Mouse (Mus musculus) forebrain, embryonic 16.5 days (tissue): Measurements from ENCODE around the gene Mocs1. TPM values are rescaled to one million over a fixed set of nuclear protein-coding genes. Genes with fewer than 3 reads are reported as not detected.
"Not testable (repeated sequence)": the region's sequence is repeated elsewhere in the genome, so short reads cannot be mapped to it uniquely, and the experiment has no call there.

Source experiments
- ATAC-seq: fragments of 200-750 bp; cut with Nextera tagmentation; 2 replicates; pipeline ENCODE4 v1.8.0; 2017; ENCODE audit warnings: mild to moderate bottlenecking, moderate library complexity
- H3K27ac ChIP-seq: fragments of 300-500 bp; sonication (generic); 2 replicates; pipeline ENCODE4 v1.5.1; 2014; ENCODE audit warnings: low read length, control low read depth
- H3K27me3 ChIP-seq: fragments of 300-500 bp; sonication (generic); replicated peaks from 2 replicates; pipeline ENCODE4 v1.6.1; 2014; ENCODE audit warnings: low read length; ENCODE audit not compliant: control insufficient read depth, insufficient read depth
- H3K36me3 ChIP-seq: fragments of 300-500 bp; sonication (generic); 2 replicates; pipeline ENCODE4 v1.6.1; 2014; ENCODE audit not compliant: control insufficient read depth, insufficient read depth
- H3K4me1 ChIP-seq: fragments of 300-500 bp; sonication (generic); replicated peaks from 2 replicates; pipeline ENCODE4 v1.6.1; 2014; ENCODE audit warnings: low read length; ENCODE audit not compliant: control insufficient read depth, insufficient read depth
- H3K4me2 ChIP-seq: fragments of 300-500 bp; sonication (generic); 2 replicates; pipeline ENCODE4 v1.6.1; 2014; ENCODE audit warnings: mild to moderate bottlenecking, low read length, control low read depth
- H3K4me3 ChIP-seq: fragments of 300-500 bp; sonication (generic); replicated peaks from 2 replicates; pipeline ENCODE4 v1.5.1; 2014; ENCODE audit warnings: mild to moderate bottlenecking, low read length, control low read depth
- H3K9ac ChIP-seq: fragments of 300-500 bp; sonication (generic); replicated peaks from 2 replicates; pipeline ENCODE4 v1.6.1; 2014; ENCODE audit warnings: low read depth, low read length, control low read depth
- H3K9me3 ChIP-seq: fragments of 300-500 bp; sonication (generic); 2 replicates; pipeline ENCODE4 v1.6.1; 2016; ENCODE audit warnings: low read length; ENCODE audit not compliant: control insufficient read depth
- WGBS: fragments of 180-500 bp; shearing (Covaris S2); extraction: QIAGEN DNeasy Blood & Tissue Kit; methylation state at CpG from one replicate; pipeline ENCODE4 v1.1.7; 2014; 5-methylcytosine and 5-hydroxymethylcytosine counted together
- polyA plus RNA-seq: library from polyadenylated mRNA; unstranded; fragments of >200 nt; fragmentation: Nextera tagmentation; extraction: Ambion mirVana; gene quantifications from 2 replicates; pipeline ENCODE4 v1.2.1, GENCODE M21; 2015

Gene Mocs1
- polyA plus RNA-seq, 1 experiment from 2014 or later = 5.1 TPM

DNA sequence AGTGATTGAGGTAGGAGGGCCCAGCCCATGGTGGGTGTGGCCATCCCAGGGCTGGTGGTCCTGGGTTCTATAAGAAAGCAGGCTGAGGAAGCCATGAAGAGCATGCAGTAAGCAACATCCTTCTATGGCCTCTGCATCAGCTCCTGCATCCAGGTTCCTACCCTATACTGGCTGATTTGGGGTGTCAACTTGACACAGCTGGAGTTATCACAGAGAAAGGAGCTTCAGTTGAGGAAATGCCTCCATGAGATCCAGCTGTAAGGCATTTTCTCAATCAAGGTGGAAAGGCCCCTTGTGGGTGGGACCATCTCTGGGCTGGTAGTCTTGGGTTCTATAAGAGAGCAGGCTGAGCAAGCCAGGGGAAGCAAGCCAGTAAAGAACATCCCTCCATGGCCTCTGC, 9.1 kb downstream of the Mocs1 start:
- not testable (repeated sequence) for H3K27ac ChIP-seq, H3K36me3 ChIP-seq, H3K9ac ChIP-seq, H3K27me3 ChIP-seq, H3K9me3 ChIP-seq, H3K4me3 ChIP-seq, ATAC-seq, H3K4me2 ChIP-seq, H3K4me1 ChIP-seq

GRCm38 (mm10) chr17:49438822-49439574, 10.8 kb downstream of the Mocs1 start:
- no peak overlapping the region for H3K9ac ChIP-seq
- H3K27ac ChIP-seq = no peak overlapping the region
- WGBS = 89% methylated on average over 12 of the region's 12 CpGs
- no peaks in the 10 kb centered on the region for H3K9me3 ChIP-seq
- no peaks in the 10 kb centered on the region for H3K27me3 ChIP-seq
- H3K36me3 ChIP-seq = peaks cover 7% of the 10 kb centered on the region; the same call in 1 of the 2 replicates
- no peak for ATAC-seq
- no peak overlapping the region for H3K4me2 ChIP-seq
- no peaks in the 10 kb centered on the region for H3K4me1 ChIP-seq
- H3K4me3 ChIP-seq = no peak overlapping the region

- Histone ChIP-seq H3K27me3 (no peaks in the 10 kb centered on the region), H3K27ac (no peak overlapping the region), H3K4me1 (no peaks in the 10 kb centered on the region), H3K9ac (no peak overlapping the region), H3K4me3 (no peak overlapping the region), H3K36me3 (peaks cover 7% of the 10 kb centered on the region; the same call in 1 of the 2 replicates), H3K4me2 (no peak overlapping the region), H3K9me3 (no peaks in the 10 kb centered on the region)
- 91% methylated on average over 4 of the region's 4 CpGs for WGBS
- ATAC-seq = no peak
Measured at GRCm38 (mm10) chr17:49439706-49440105, 11.5 kb downstream of the Mocs1 start.

- Histone ChIP-seq H3K4me2 (no peak overlapping the region), H3K9me3 (no peaks in the 10 kb centered on the region), H3K4me1 (no peaks in the 10 kb centered on the region), H3K4me3 (no peak overlapping the region), H3K27ac (no peak overlapping the region), H3K9ac (no peak overlapping the region), H3K27me3 (no peaks in the 10 kb centered on the region), H3K36me3 (peaks cover 2% of the 10 kb centered on the region; the same call in 1 of the 2 replicates)
- 90% methylated on average over 14 of the region's 14 CpGs for WGBS
- no peak for ATAC-seq
Measured at GRCm38 (mm10) chr17:49440331-49441130, 12.4 kb downstream of the Mocs1 start.

- WGBS = 89% methylated on average over 3 of the region's 3 CpGs
- H3K9ac ChIP-seq, H3K27me3 ChIP-seq, H3K27ac ChIP-seq, H3K4me1 ChIP-seq, H3K9me3 ChIP-seq, H3K36me3 ChIP-seq, H3K4me2 ChIP-seq, ATAC-seq, H3K4me3 ChIP-seq: not testable (repeated sequence)
Measured at GRCm38 (mm10) chr17:49442841-49443240, 14.7 kb downstream of the Mocs1 start.

GRCm38 (mm10) chr17:49448570-49449229, 20.5 kb downstream of the Mocs1 start:
- 69% methylated on average over 8 of the region's 9 CpGs for WGBS
- H3K9ac ChIP-seq = no peak overlapping the region
- H3K27ac ChIP-seq = peak overlapping the region; percentile 47
- peak; percentile 75 for ATAC-seq
- no peaks in the 10 kb centered on the region for H3K27me3 ChIP-seq
- no peaks in the 10 kb centered on the region for H3K9me3 ChIP-seq
- H3K4me1 ChIP-seq = peaks cover 5% of the 10 kb centered on the region; the same call in 1 of the 2 replicates
- H3K4me3 ChIP-seq = no peak overlapping the region
- H3K36me3 ChIP-seq = no peaks in the 10 kb centered on the region
- H3K4me2 ChIP-seq = no peak overlapping the region

DNA sequence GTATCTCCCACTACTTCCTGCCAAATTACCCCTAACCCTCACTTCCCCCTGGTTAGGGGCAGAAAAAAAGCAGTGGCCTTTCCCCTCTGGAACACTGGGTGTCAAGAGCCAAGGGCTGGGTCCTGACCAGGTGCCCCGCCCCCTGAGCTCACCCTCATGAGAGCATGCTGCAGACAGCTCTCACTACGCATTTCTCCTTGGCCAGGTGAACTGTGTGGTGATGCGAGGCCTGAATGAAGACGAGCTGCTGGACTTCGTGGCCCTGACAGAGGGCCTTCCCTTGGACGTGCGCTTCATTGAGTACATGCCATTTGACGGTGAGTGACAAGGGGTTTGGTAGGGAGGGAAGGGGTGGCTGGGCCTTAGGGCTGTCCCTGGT, 21.1 kb downstream of the Mocs1 start:
- Histone ChIP-seq H3K27ac (peak overlapping the region; percentile 47), H3K4me3 (no peak overlapping the region), H3K36me3 (no peaks in the 10 kb centered on the region), H3K27me3 (no peaks in the 10 kb centered on the region), H3K4me1 (peaks cover 5% of the 10 kb centered on the region; the same call in 1 of the 2 replicates), H3K9me3 (no peaks in the 10 kb centered on the region), H3K9ac (no peak overlapping the region), H3K4me2 (no peak overlapping the region)
- no peak for ATAC-seq
- 88% methylated on average over 8 of the region's 8 CpGs for WGBS

DNA sequence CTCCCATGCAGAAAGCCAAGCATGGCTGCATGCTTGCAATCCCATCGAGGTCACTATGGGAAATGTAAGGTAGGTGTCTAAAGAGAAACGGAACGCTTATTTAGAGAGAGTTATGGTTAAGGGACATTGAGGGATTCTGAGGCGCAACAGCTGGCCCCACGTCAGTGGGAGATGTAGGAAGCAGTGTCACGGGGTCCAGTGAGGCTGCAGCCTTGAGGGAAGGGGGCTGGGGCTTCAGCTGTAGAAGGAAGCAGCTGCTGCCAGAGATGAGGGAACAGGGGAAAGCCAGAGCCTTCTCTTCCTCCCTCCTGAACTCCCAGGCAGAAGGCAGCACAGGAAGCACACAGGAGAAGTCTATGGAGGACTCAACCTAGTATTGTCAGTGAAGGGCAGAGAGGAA, 22.8 kb downstream of the Mocs1 start:
- no peaks in the 10 kb centered on the region for H3K36me3 ChIP-seq
- no peak overlapping the region for H3K27ac ChIP-seq
- WGBS = 92% methylated on average over 6 of the region's 6 CpGs

DNA sequence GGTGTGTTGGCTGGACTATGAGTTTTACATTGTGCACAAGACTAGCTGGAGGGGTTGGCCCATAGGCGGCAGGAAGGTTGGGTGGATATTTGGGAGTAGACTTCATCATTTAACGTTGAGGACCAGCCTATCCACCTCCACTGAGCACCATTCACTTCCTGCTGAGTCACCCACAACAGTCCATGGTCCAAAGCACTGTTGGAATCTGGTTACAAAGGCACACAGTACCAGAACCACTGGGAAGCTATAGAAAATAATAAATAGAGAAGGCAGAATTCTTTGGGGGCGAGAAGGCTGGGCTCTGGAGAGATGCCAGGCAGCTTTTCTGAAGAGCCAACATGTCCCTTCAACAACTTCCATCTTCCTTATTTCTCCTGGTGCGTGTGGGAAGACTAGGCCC, 28.2 kb downstream of the Mocs1 start:
- Histone ChIP-seq H3K4me3 (no peak overlapping the region), H3K9ac (no peak overlapping the region), H3K4me1 (no peaks in the 10 kb centered on the region), H3K4me2 (no peak overlapping the region), H3K36me3 (no peaks in the 10 kb centered on the region), H3K9me3 (no peaks in the 10 kb centered on the region), H3K27me3 (no peaks in the 10 kb centered on the region), H3K27ac (no peak overlapping the region)
- no peak for ATAC-seq
- WGBS = 69% methylated on average over 4 of the region's 4 CpGs

More for the DNA sequence above, 22.8 kb downstream of the Mocs1 start:
- peaks cover 5% of the 10 kb centered on the region; the same call in 1 of the 2 replicates for H3K4me1 ChIP-seq
- no peaks in the 10 kb centered on the region for H3K27me3 ChIP-seq
- no peak overlapping the region for H3K9ac ChIP-seq
- no peaks in the 10 kb centered on the region for H3K9me3 ChIP-seq
- no peak for ATAC-seq
- no peak overlapping the region for H3K4me2 ChIP-seq
- H3K4me3 ChIP-seq = no peak overlapping the region
